Mouse (Mus musculus): Measurements from ENCODE around the gene Ubr3.

The Ubr3 gene

GRCm38 (mm10) chr2:69897039-69897617, at the start of gene Ubr3:
Gene Ubr3, plus strand, starts transcription at chr2:69897246.
- peak; percentile 98 for DNase-seq (ENCODE audit: low spot score)

GRCm38 (mm10) chr2:69849215-69849614, 47.8 kb upstream of the Ubr3 start:
- DNase-seq (ENCODE audit: low spot score) = no peak

- no peak for DNase-seq (ENCODE audit: low spot score)
Measured at GRCm38 (mm10) chr2:69851427-69852058, 45.5 kb upstream of the Ubr3 start.

- DNase-seq (ENCODE audit: low spot score) = peak; percentile 56
Measured at GRCm38 (mm10) chr2:69856392-69856791, 40.7 kb upstream of the Ubr3 start.

- no peak for DNase-seq (ENCODE audit: low spot score)
Measured at GRCm38 (mm10) chr2:69857882-69858281, 39.2 kb upstream of the Ubr3 start.

- peak; percentile 22 for DNase-seq (ENCODE audit: low spot score)
Measured at GRCm38 (mm10) chr2:69860972-69861452, 36.0 kb upstream of the Ubr3 start.

- peak; percentile 96 for DNase-seq (ENCODE audit: low spot score)
Measured at GRCm38 (mm10) chr2:69861485-69862091, 35.5 kb upstream of the Ubr3 start, which contains the start of gene Ssb. Gene Ssb, plus strand, starts transcription at chr2:69861562.

GRCm38 (mm10) chr2:69862117-69862657, 34.9 kb upstream of the Ubr3 start:
- no peak for DNase-seq (ENCODE audit: low spot score)

- DNase-seq (ENCODE audit: low spot score) = no peak
Measured at GRCm38 (mm10) chr2:69883990-69884391, 13.1 kb upstream of the Ubr3 start.

- DNase-seq (ENCODE audit: low spot score) = no peak
Measured at GRCm38 (mm10) chr2:69884581-69884980, 12.5 kb upstream of the Ubr3 start.

- DNase-seq (ENCODE audit: low spot score) = no peak
Measured at GRCm38 (mm10) chr2:69885050-69885449, 12.0 kb upstream of the Ubr3 start.

- DNase-seq (ENCODE audit: low spot score) = peak; percentile 89
Measured at GRCm38 (mm10) chr2:69885451-69886305, 11.4 kb upstream of the Ubr3 start, which contains the start of gene Mettl5. Gene Mettl5, minus strand, starts transcription at chr2:69885615.

GRCm38 (mm10) chr2:69888957-69889356, 8.1 kb upstream of the Ubr3 start:
- no peak for DNase-seq (ENCODE audit: low spot score)

- DNase-seq (ENCODE audit: low spot score) = no peak
Measured at GRCm38 (mm10) chr2:69890843-69891242, 6.2 kb upstream of the Ubr3 start.

- no peak for DNase-seq (ENCODE audit: low spot score)
Measured at GRCm38 (mm10) chr2:69893145-69893544, 3.9 kb upstream of the Ubr3 start.

- no peak for DNase-seq (ENCODE audit: low spot score)
Measured at GRCm38 (mm10) chr2:69893891-69894290, 3.2 kb upstream of the Ubr3 start.

- no peak for DNase-seq (ENCODE audit: low spot score)
Measured at GRCm38 (mm10) chr2:69895502-69896223, 1.4 kb upstream of the Ubr3 start.

- DNase-seq (ENCODE audit: low spot score) = no peak
Measured at GRCm38 (mm10) chr2:69896224-69896581, 843 bp upstream of the Ubr3 start.

GRCm38 (mm10) chr2:69897618-69898575, 851 bp downstream of the Ubr3 start:
- peak; percentile 58 for DNase-seq (ENCODE audit: low spot score)

GRCm38 (mm10) chr2:69903541-69903940, 6.5 kb downstream of the Ubr3 start:
- no peak for DNase-seq (ENCODE audit: low spot score)

All from urinary bladder, postnatal 14 days (tissue).